Mouse (Mus musculus): Measurements from ENCODE around the gene Gprasp2. TPM values are rescaled to one million over a fixed set of nuclear protein-coding genes. Genes with fewer than 3 reads are reported as not detected.

Gprasp2 gene
- total and polyA plus RNA-seq, 3 experiments: 0.08 to 0.40 TPM; not detected in 1

GRCm38 (mm10) chrX:135886234-135886585 lies 47.4 kb downstream of the Gprasp2 start:
- H3K9me3 ChIP-seq (replicated peaks; ENCODE audit: low read length): no peaks in the 10 kb centered on the region
- 0 out of 2 replicates have a peak, but pooled peaks cover 2% of the 10 kb centered on the region for H3K79me2 ChIP-seq (replicated peaks; ENCODE audit: control insufficient read depth, extremely low read depth, insufficient read depth, poor library complexity, severe bottlenecking)
- peaks cover 20 to 34% of the 10 kb centered on the region in 2 experiments for H3K36me3 ChIP-seq (replicated peaks in 1 of 2; ENCODE audit: control insufficient read depth in 1 of 2, insufficient read depth in 1 of 2, low read length in 1 of 2)
- peak overlapping the region; percentile 69 to 88 (median 71) for H3K4me3 ChIP-seq (replicated peaks in 1 of 3; ENCODE audit: low read depth in 2 of 3, low read length in 2 of 3, poor library complexity in 1 of 3)
- H3K4me1 ChIP-seq (ENCODE audit: control insufficient read depth in 1 of 2, insufficient read depth in 2 of 2): no peaks in the 10 kb centered on the region
- TF ChIP-seq ELF1 (IDR thresholded peaks at IDR 0.05; ENCODE audit: low read depth, low read length) (no peak), BHLHE40 (IDR thresholded peaks at IDR 0.05; ENCODE audit: low read depth, low read length) (no peak), MAZ (IDR thresholded peaks at IDR 0.05; ENCODE audit: low read depth, low read length) (no peak), CHD2 (IDR thresholded peaks at IDR 0.05; ENCODE audit: low read length) (no peak), ZC3H11A (IDR thresholded peaks at IDR 0.05; ENCODE audit: low read depth, low read length) (no peak), USF1 (IDR thresholded peaks at IDR 0.05; ENCODE audit: low read depth, low read length) (no peak), JUND (conservative IDR thresholded peaks at IDR 0.05; ENCODE audit: low read depth, low read length) (no peak), MXI1 (IDR thresholded peaks at IDR 0.05; ENCODE audit: low read depth, low read length) (no peak), POLR2AphosphoS2 (IDR thresholded peaks at IDR 0.05; ENCODE audit: low read depth, low read length) (no peak), ZKSCAN1 (IDR thresholded peaks at IDR 0.05; ENCODE audit: borderline replicate concordance, low read depth, low read length) (no peak), KAT2A (IDR thresholded peaks at IDR 0.05; ENCODE audit: insufficient replicate concordance, low read length) (no peak), SMC3 (IDR thresholded peaks at IDR 0.05; ENCODE audit: low read depth, low read length) (no peak)
- no peaks in the 10 kb centered on the region for H3K27me3 ChIP-seq (replicated peaks)
- in situ Hi-C loops (cut with MboI; ENCODE audit: low pct_ligation_motif_present, low pct_unique_long_range_greater_than_20kb, low sequenced_read_pairs) (no loop called here), dilution Hi-C loops (cut with MboI; ENCODE audit: extremely low pct_ligation_motif_present, extremely low pct_unique_long_range_greater_than_20kb, low sequenced_read_pairs) (no loop called here)
- H3K4me2 ChIP-seq (ENCODE audit: insufficient read depth, low read depth, poor library complexity, severe bottlenecking): no peak overlapping the region; the same call in 1 of the 2 replicates
- peak; percentile 38 for DNase-seq (ENCODE audit: extremely low read depth)
- H3K27ac ChIP-seq (ENCODE audit: insufficient read depth, low read depth): no peak overlapping the region; the same call in 1 of the 2 replicates
- H3K9ac ChIP-seq (ENCODE audit: insufficient read depth, low read depth): peak overlapping the region; percentile 76

Other genes with a start within 250 kb of the Gprasp2 start
- 68.3 and 96.7 TPM in 2 replicates for gene Nxf7, start 240.3 kb upstream of the Gprasp2 start, total RNA-seq (2012; rRNA removed)
- gene Nxf7, start 240.3 kb upstream of the Gprasp2 start, total RNA-seq (2014; rRNA removed): 120 and 132 TPM in 2 replicates
- 133 and 183 TPM in 2 replicates for gene Nxf7, start 240.3 kb upstream of the Gprasp2 start, polyA plus RNA-seq (2012; ENCODE audit: insufficient read length, low read depth)
- 0.08 TPM in 2 replicates for gene Prame, start 211.3 kb upstream of the Gprasp2 start, total RNA-seq (2012; rRNA removed)
- gene Prame, start 211.3 kb upstream of the Gprasp2 start, total RNA-seq (2014; rRNA removed): not detected in 2 replicates
- not detected in 2 replicates for gene Prame, start 211.3 kb upstream of the Gprasp2 start, polyA plus RNA-seq (2012; ENCODE audit: insufficient read length, low read depth)
- 6.6 and 7.2 TPM in 2 replicates for gene Tcp11x2, start 145.2 kb upstream of the Gprasp2 start, total RNA-seq (2012; rRNA removed)
- 12.4 and 15.0 TPM in 2 replicates for gene Tcp11x2, start 145.2 kb upstream of the Gprasp2 start, total RNA-seq (2014; rRNA removed)
- gene Tcp11x2, start 145.2 kb upstream of the Gprasp2 start, polyA plus RNA-seq (2012; ENCODE audit: insufficient read length, low read depth): 12.9 and 13.1 TPM in 2 replicates
- not detected in 2 replicates for gene Tmsb15a, start 113.8 kb upstream of the Gprasp2 start, total RNA-seq (2012; rRNA removed)
- not detected in 2 replicates for gene Tmsb15a, start 113.8 kb upstream of the Gprasp2 start, total RNA-seq (2014; rRNA removed)
- gene Tmsb15a, start 113.8 kb upstream of the Gprasp2 start, polyA plus RNA-seq (2012; ENCODE audit: insufficient read length, low read depth): not detected in 2 replicates
- 5.6 and 6.5 TPM in 2 replicates for gene Armcx5, start 96.3 kb upstream of the Gprasp2 start, total RNA-seq (2012; rRNA removed)
- 10.9 and 11.6 TPM in 2 replicates for gene Armcx5, start 96.3 kb upstream of the Gprasp2 start, total RNA-seq (2014; rRNA removed)
- gene Armcx5, start 96.3 kb upstream of the Gprasp2 start, polyA plus RNA-seq (2012; ENCODE audit: insufficient read length, low read depth): 7.5 and 8.3 TPM in 2 replicates
- gene Gprasp1, start 96.3 kb upstream of the Gprasp2 start, total RNA-seq (2012; rRNA removed): 6.4 and 8.1 TPM in 2 replicates
- gene Gprasp1, start 96.3 kb upstream of the Gprasp2 start, total RNA-seq (2014; rRNA removed): 9.3 and 10.6 TPM in 2 replicates
- gene Gprasp1, start 96.3 kb upstream of the Gprasp2 start, polyA plus RNA-seq (2012; ENCODE audit: insufficient read length, low read depth): 15.0 and 15.7 TPM in 2 replicates
- gene Bhlhb9, start 41.4 kb upstream of the Gprasp2 start, total RNA-seq (2012; rRNA removed): 13.8 and 17.1 TPM in 2 replicates
- gene Bhlhb9, start 41.4 kb upstream of the Gprasp2 start, total RNA-seq (2014; rRNA removed): 24.7 and 25.6 TPM in 2 replicates
- 27.9 and 29.3 TPM in 2 replicates for gene Bhlhb9, start 41.4 kb upstream of the Gprasp2 start, polyA plus RNA-seq (2012; ENCODE audit: insufficient read length, low read depth)
- gene Arxes2, start 154.8 kb downstream of the Gprasp2 start, total RNA-seq (2012; rRNA removed): 0.13 TPM in 1 of 2 replicates, not detected in the other
- gene Arxes2, start 154.8 kb downstream of the Gprasp2 start, total RNA-seq (2014; rRNA removed): 0.28 and 0.59 TPM in 2 replicates
- gene Arxes2, start 154.8 kb downstream of the Gprasp2 start, polyA plus RNA-seq (2012; ENCODE audit: insufficient read length, low read depth): 0.48 and 0.50 TPM in 2 replicates
- gene Arxes1, start 194.3 kb downstream of the Gprasp2 start, total RNA-seq (2012; rRNA removed): not detected in 2 replicates
- gene Arxes1, start 194.3 kb downstream of the Gprasp2 start, total RNA-seq (2014; rRNA removed): not detected in 2 replicates
- not detected in 2 replicates for gene Arxes1, start 194.3 kb downstream of the Gprasp2 start, polyA plus RNA-seq (2012; ENCODE audit: insufficient read length, low read depth)
- not detected in 2 replicates for gene Bex2, start 229.2 kb downstream of the Gprasp2 start, total RNA-seq (2012; rRNA removed)
- not detected in 2 replicates for gene Bex2, start 229.2 kb downstream of the Gprasp2 start, total RNA-seq (2014; rRNA removed)
- not detected in 2 replicates for gene Bex2, start 229.2 kb downstream of the Gprasp2 start, polyA plus RNA-seq (2012; ENCODE audit: insufficient read length, low read depth)
- gene Nxf3, start 246.2 kb downstream of the Gprasp2 start, total RNA-seq (2012; rRNA removed): 0.59 and 1.1 TPM in 2 replicates
- 0.19 TPM in 1 of 2 replicates, not detected in the other for gene Nxf3, start 246.2 kb downstream of the Gprasp2 start, total RNA-seq (2014; rRNA removed)
- gene Nxf3, start 246.2 kb downstream of the Gprasp2 start, polyA plus RNA-seq (2012; ENCODE audit: insufficient read length, low read depth): 0.13 TPM in 1 of 2 replicates, not detected in the other